Mouse (Mus musculus): ENCODE results near the gene Rdh13. TPM values are rescaled to one million over a fixed set of nuclear protein-coding genes. Genes with fewer than 3 reads are reported as not detected.

The Rdh13 gene
- polyA plus RNA-seq, 1 experiment: 21.0 TPM

DNA sequence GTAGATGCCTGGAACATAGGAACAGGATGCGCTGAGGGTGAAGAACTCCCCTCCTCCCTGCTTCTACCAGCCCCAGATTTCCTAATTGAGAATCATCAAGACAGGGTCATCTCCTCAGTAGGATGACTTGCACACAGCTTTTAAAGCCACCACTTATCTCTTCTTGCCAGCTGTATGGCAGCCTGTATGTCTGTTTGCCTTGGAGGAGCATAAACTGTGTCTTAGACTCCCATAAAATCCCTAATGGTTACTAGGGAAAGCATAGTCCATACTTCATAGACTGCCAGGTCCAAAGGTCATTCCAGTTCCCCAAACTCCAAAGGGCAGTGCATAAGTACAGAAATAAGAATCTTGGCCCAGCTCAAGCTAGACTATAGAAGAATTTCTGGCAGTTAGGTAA lies 47.7 kb downstream of the Rdh13 start, which contains the start of gene Gp6:
TSS of gene Gp6 (minus strand) at position 15 of the 400 bp plus-strand sequence.
- peak; percentile 7 for DNase-seq
- no peak within 1 kb of the TSS for H3K4me3 ChIP-seq (ENCODE audit: insufficient read depth, low read depth, low read length)
- no peaks in the 10 kb centered on the region for H3K27me3 ChIP-seq (replicated peaks; ENCODE audit: control insufficient read depth, insufficient read depth, low read length)
- 93% methylated on average over 1 of the region's 1 CpGs for WGBS
- H3K36me3 ChIP-seq (ENCODE audit: control insufficient read depth, insufficient read depth, low read length): no peaks in the 10 kb centered on the region
- TF ChIP-seq POLR2A (IDR thresholded peaks at IDR 0.05; ENCODE audit: low read depth, low read length) (no peak), CTCF (conservative IDR thresholded peaks at IDR 0.05; ENCODE audit: insufficient read depth, insufficient read length, low read depth, low read length) (no peak)
- no peak within 1 kb of the TSS for H3K27ac ChIP-seq (ENCODE audit: insufficient read depth, low read depth, low read length)
- no peaks in the 10 kb centered on the region for H3K4me1 ChIP-seq (ENCODE audit: control insufficient read depth, insufficient read depth, low read length)

Other genes with a start within 250 kb of the Rdh13 start
- 1.2 and 1.6 TPM in 2 replicates for gene Lilra5, start 207.9 kb downstream of the Rdh13 start, polyA plus RNA-seq (2012; rRNA removed)
- 0.29 and 0.52 TPM in 2 replicates for gene Ncr1, start 107.9 kb downstream of the Rdh13 start, polyA plus RNA-seq (2012; rRNA removed)
- gene Gp6, start 47.9 kb downstream of the Rdh13 start, polyA plus RNA-seq (2012; rRNA removed): 0.02 TPM in 1 of 2 replicates, not detected in the other
- 10.6 and 12.7 TPM in 2 replicates for gene Eps8l1, start 15.0 kb upstream of the Rdh13 start, polyA plus RNA-seq (2012; rRNA removed)
- gene Ppp1r12c, start 56.0 kb upstream of the Rdh13 start, polyA plus RNA-seq (2012; rRNA removed): 31.0 and 33.0 TPM in 2 replicates
- gene Tnnt1, start 70.7 kb upstream of the Rdh13 start, polyA plus RNA-seq (2012; rRNA removed): 0.39 and 3.9 TPM in 2 replicates
- gene Tnni3, start 78.6 kb upstream of the Rdh13 start, polyA plus RNA-seq (2012; rRNA removed): 2.1 and 2.6 TPM in 2 replicates
- gene Dnaaf3, start 86.8 kb upstream of the Rdh13 start, polyA plus RNA-seq (2012; rRNA removed): 1.3 and 1.4 TPM in 2 replicates
- gene Syt5, start 101.9 kb upstream of the Rdh13 start, polyA plus RNA-seq (2012; rRNA removed): 0.55 and 1.0 TPM in 2 replicates
- 0.22 and 0.24 TPM in 2 replicates for gene Ptprh, start 158.4 kb upstream of the Rdh13 start, polyA plus RNA-seq (2012; rRNA removed)
- gene Tmem86b, start 185.8 kb upstream of the Rdh13 start, polyA plus RNA-seq (2012; rRNA removed): 83.0 and 86.5 TPM in 2 replicates
- gene Ppp6r1, start 213.4 kb upstream of the Rdh13 start, polyA plus RNA-seq (2012; rRNA removed): 103 and 109 TPM in 2 replicates
- 36.6 and 39.4 TPM in 2 replicates for gene Hspbp1, start 239.4 kb upstream of the Rdh13 start, polyA plus RNA-seq (2012; rRNA removed)
- gene Brsk1, start 245.0 kb upstream of the Rdh13 start, polyA plus RNA-seq (2012; rRNA removed): 1.7 and 2.3 TPM in 2 replicates

Data from kidney, adult 2 months (tissue).